Mouse (Mus musculus) ES-Bruce4 (cell line): ENCODE data around the gene Trhde.

Experiments
- CTCF ChIP-seq: IDR thresholded peaks from one replicate; pipeline ENCODE4 v1.8.1; 2011; ENCODE audit warnings: low read depth, low read length
- POLR2A ChIP-seq: IDR thresholded peaks from one replicate; pipeline ENCODE4 v1.8.1; 2011; ENCODE audit warnings: low read length; ENCODE audit not compliant: insufficient read depth

GRCm38 (mm10) chr10:114363442-114363841, 438.7 kb downstream of the Trhde start:
- TF ChIP-seq CTCF (no peak), POLR2A (no peak)
